Mouse (Mus musculus): Measurements from ENCODE around the gene Aurkc. TPM values are rescaled to one million over a fixed set of nuclear protein-coding genes. Genes with fewer than 3 reads are reported as not detected.
"Not testable (repeated sequence)": the region's sequence is repeated elsewhere in the genome, so short reads cannot be mapped to it uniquely, and the experiment has no call there.

Aurkc gene
- polyA plus RNA-seq, 1 experiment from 2014 or later: not detected

- H3K4me2 ChIP-seq (ENCODE audit: low read depth, severe bottlenecking); H3K4me1 ChIP-seq (ENCODE audit: control insufficient read depth, insufficient read depth, low read length); H3K27me3 ChIP-seq (ENCODE audit: control insufficient read depth, insufficient read depth, low read length); H3K27ac ChIP-seq (replicated peaks; ENCODE audit: low read depth, low read length); DNase-seq (ENCODE audit: low spot score); H3K9me3 ChIP-seq (ENCODE audit: control insufficient read depth, low read length); H3K36me3 ChIP-seq (ENCODE audit: control insufficient read depth, insufficient read depth, low read length); ATAC-seq (ENCODE audit: insufficient number of reproducible peaks, low FRiP score, low TSS enrichment, low read depth); H3K4me3 ChIP-seq (ENCODE audit: low read depth, low read length); H3K9ac ChIP-seq (ENCODE audit: low read length): not testable (repeated sequence)
- 55% methylated on average over 7 of the region's 7 CpGs for WGBS
Observed at GRCm38 (mm10) chr7:7049659-7050320, 54.7 kb downstream of the Aurkc start.

Other genes with a start within 250 kb of the Aurkc start
- 13.4 and 14.8 TPM in 2 replicates for gene Zfp954, start 126.2 kb downstream of the Aurkc start, polyA plus RNA-seq (2014; fragmentation: Nextera tagmentation; extraction: Ambion mirVana)
- gene Zfp773, start 141.5 kb downstream of the Aurkc start, polyA plus RNA-seq (2014; fragmentation: Nextera tagmentation; extraction: Ambion mirVana): 2.6 and 3.5 TPM in 2 replicates
- 4.1 and 4.8 TPM in 2 replicates for gene Zfp418, start 176.0 kb downstream of the Aurkc start, polyA plus RNA-seq (2014; fragmentation: Nextera tagmentation; extraction: Ambion mirVana)
- 11.8 and 12.8 TPM in 2 replicates for gene Zfp772, start 214.7 kb downstream of the Aurkc start, polyA plus RNA-seq (2014; fragmentation: Nextera tagmentation; extraction: Ambion mirVana)